Mouse (Mus musculus) hindlimb bud, embryonic 11.5 days (tissue): ENCODE results near the gene Mgat2.
A peak's percentile ranks its signal among the peaks of the same experiment; 100 is the strongest.

Experiments used
- DNase-seq: peaks from one replicate; pipeline ENCODE4 v3.0.0-alpha.2; 2012; ENCODE audit warnings: low read depth, low spot score; ENCODE audit errors: extremely low spot score

Mgat2 gene

GRCm38 (mm10) chr12:69177526-69177925 is 6.4 kb upstream of the Mgat2 start:
- DNase-seq, result no peak

DNA sequence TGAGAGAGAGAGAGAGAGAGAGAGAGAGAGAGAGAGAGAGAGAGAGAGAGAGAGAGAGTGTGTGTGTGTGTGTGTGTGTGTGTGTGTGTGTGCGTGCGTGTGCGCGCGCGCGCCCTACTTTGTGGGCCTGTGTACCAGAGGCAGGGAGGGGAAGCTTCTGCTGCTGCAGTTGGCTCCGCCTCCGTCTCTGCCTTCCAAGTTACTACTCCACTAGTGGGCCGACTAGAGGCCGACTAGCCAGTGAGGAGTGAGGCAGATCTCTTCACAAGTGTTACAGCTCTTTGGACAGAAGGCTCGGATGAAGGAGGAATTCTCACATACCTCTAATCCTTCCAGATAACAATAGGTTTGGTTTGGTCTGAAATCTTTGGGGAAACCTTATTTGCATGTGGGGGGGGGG is 4.6 kb upstream of the Mgat2 start:
- DNase-seq, result no peak

DNA sequence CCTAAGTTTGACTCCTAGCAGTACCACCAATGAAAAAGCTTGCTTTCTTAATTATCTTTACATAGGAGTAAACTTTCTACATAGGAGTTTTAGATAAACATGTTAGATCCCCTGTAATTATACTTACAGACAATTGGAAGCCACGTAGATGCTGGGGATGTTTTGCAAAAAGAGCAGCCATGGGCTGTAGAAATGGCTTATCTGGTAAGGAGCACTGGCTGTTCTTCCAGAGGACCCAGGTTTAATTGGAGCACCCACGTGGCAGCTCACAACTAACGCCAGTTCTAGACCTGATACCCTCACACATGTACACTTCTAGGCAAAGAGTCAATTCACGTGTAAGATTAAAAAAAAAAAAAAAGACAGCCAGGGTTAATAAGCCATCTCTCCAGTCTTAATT is 2.2 kb upstream of the Mgat2 start:
- DNase-seq, result no peak

- no peak for DNase-seq
These were observed 662 bp downstream of the Mgat2 start for GRCm38 (mm10) chr12:69184342-69185295.

- no peak for DNase-seq
These were observed 1.4 kb downstream of the Mgat2 start for GRCm38 (mm10) chr12:69185371-69185770.

GRCm38 (mm10) chr12:69186811-69187471 is 3.0 kb downstream of the Mgat2 start:
- DNase-seq, result no peak

DNA sequence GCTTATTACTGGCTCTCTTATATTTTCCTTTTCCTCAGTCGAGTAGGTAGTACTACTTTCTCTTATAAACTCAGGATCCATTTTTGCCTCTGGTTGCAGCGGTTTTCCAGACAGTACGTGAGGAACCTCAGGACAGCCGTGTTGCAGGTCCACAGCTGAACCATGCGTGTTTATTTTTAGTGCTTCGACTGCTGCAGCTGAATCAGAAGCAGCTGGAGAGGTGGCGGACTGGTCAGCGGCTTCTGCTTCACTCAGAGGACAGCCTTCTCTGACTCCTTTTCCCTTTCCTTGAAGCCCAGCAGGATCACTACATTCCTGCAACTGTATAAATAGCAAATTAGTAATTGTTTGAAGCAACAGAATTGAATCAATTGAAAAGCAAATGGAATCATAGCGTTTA is 6.1 kb downstream of the Mgat2 start:
- DNase-seq, result no peak

GRCm38 (mm10) chr12:69190522-69190921 is 6.6 kb downstream of the Mgat2 start:
- no peak for DNase-seq

- DNase-seq, result no peak
These were observed 7.4 kb downstream of the Mgat2 start for GRCm38 (mm10) chr12:69191396-69191795.

- no peak for DNase-seq
These were observed 8.7 kb downstream of the Mgat2 start for GRCm38 (mm10) chr12:69192637-69193036.

DNA sequence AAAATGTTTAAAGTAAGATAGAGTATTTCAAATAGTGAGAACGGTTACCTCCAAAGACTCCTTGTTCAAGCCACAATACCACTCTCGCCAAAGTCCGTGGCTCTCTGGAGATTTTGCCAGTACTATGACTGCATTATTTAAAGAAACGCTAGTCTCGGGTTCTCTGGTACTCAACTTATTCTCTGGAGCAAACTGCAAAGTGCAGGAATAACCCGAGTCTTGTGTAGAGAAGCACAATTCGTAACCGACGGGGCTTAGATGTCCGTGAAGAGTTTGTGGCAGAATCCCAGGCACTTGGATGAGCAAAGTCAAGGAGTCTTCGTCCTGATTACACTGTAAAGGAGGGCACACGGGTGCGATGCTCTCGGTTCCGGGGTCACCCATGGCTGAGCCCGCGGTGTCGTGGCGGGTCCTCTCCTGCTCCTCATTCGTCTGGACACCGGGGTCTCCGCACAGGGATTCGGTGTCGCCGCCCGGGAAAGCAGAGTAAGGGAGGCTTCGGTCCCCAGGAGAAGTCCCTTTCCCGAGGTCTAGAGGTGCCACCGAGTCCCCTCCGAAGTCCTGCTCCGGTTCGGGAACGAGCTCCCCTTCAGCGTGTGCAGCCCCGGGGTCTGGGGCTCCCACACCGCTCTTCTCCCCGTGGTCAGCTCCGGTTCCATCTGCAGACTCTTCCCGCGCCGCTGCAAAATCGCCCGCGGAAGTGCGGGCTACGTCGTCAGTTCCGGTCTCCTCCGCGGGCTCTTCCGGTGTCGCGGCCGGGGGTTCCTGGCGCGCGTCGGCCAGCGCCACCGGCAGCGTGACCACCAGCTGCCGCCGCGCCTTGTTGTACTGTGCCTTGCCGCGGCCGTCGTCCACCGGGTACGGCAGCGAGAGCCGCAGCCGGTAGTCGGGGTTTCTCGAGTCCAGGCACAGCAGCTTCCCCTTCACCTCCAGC is 12.8 kb downstream of the Mgat2 start, which contains the start of gene Gm49383:
Gene Gm49383, minus strand, starts transcription at position 661 of the 934 bp plus-strand sequence.
- DNase-seq, result no peak

GRCm38 (mm10) chr12:69197378-69198163 is 13.6 kb downstream of the Mgat2 start:
- DNase-seq, result no peak

- DNase-seq, result peak; percentile 49
These were observed 14.2 kb downstream of the Mgat2 start, which contains the start of gene Dnaaf2 for GRCm38 (mm10) chr12:69198164-69198535. TSS of gene Dnaaf2 (minus strand) at chr12:69198429.

GRCm38 (mm10) chr12:69198985-69199384 is 15.0 kb downstream of the Mgat2 start:
- no peak for DNase-seq

DNA sequence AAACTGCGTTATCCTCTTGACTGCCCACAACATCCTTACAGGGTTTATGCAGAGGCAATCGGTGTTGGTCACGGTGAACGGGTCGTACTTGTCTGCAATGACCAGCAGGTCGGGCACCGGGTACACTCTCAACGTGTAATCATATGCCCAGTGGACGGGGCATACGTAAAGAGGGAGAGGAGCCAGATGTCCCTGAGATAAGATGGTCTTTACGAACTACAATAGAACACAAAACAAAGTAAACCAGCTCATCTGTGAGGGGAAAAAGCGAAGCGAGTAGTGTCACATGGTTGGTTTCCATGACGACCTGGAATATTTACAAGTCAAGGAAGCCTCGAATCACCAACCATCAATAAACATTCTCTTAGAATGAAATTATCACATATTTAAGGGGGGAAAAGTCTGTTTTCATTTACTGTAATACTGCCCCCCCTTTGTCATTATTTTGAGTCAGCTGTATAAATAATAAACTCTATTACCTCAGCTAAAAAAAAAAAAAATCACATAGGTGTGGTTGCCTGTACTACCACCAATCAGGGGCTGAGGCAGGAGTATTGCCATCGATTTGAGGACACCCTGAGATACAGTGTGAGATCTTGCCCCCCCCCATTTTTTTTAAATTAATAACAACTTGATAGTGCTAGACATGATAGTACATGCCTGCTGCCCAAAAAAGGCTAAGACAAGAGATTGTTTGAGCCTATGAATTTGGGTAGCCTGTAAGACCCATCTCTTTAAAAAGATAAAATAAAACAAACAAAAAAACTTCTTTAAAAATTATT is 20.3 kb downstream of the Mgat2 start, which contains the start of gene Gm49384:
Gene Gm49384, minus strand, starts transcription at position 216 of the 782 bp plus-strand sequence.
- DNase-seq, result no peak

DNA sequence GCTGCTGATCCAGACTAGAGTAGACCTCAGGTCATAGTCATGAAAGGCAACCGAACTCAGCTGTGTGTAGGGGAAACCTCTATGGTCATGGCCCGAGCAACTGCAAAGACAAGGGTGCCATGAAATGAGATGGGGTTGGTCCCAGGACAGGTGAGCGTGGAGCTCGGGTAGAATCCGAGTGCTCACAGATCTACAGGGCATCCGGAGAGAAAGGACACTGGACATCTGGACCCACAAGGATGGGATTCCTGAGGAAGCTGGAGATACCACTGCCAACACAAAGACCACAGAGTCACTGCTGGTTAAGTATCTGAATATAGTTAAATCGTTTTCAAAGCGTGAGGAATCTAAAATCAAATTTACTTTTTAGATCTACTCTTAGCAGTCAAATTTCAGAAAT is 23.4 kb downstream of the Mgat2 start:
- DNase-seq, result no peak

DNA sequence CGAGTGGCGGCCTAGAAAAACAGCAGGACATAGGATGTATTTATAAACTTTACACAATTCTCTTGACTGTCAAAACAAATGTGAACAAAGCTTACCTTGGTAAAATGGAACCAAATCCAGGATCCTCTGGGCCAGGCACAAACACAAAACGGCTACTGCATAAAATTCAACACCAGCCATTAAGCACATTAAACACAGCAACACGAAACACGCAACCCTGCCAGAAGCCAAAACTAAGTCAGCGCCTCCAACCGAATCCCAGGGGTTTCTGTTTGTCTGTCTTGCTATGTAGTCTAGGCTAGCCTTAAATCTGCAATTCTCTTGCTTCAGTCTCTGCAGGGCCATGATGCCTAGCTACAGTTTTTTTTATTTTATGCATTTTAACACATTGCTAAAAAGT is 24.0 kb downstream of the Mgat2 start:
- no peak for DNase-seq

- no peak for DNase-seq
These were observed 24.6 kb downstream of the Mgat2 start for GRCm38 (mm10) chr12:69208520-69208919.
